Comparison of ENCODE assay signal across 18 mouse cellular contexts in genomic region chr11:72003171-72003570, GRCm38 (mm10). TPM values are rescaled to one million over a fixed set of nuclear protein-coding genes. Genes with fewer than 3 reads are reported as not detected.
DNase-seq lines count a peak whose midpoint lies in the region; ATAC-seq and TF ChIP-seq lines count a peak whose summit lies in the region.
"Had no signal": no experiment of that assay in that cellular context is flagged by ENCODE, and none has a peak within 500 bp of the region (broad histone marks: within the 10 kb centered on the region; RNA-seq: fewer than 3 reads in every experiment).

No protein-coding gene starts in this region.

- ATAC-seq in kidney, embryonic 16.5 days (ENCODE audit: low FRiP score, low TSS enrichment) = 0 out of 2 replicates have a peak, but pooled peaks have one; percentile 46
- ATAC-seq in granulocyte monocyte progenitor cell, adult 5-6 weeks (replicated peaks; ENCODE audit: poor library complexity, severe bottlenecking) = no peak
- ATAC-seq: forebrain, embryonic 16.5 days had no signal

- no peak overlapping the region for H3K27ac ChIP-seq in kidney, embryonic 16.5 days (ENCODE audit: low read length)
- H3K27ac ChIP-seq in kidney, adult 2 months (ENCODE audit: insufficient read depth, low read depth, low read length) = no peak overlapping the region
- H3K27ac ChIP-seq: hindbrain, embryonic 12.5 days; neural tube, embryonic 13.5 days had no signal

- 24% methylated on average over 9 of the region's 9 CpGs for WGBS in kidney, embryonic 16.5 days
- WGBS in kidney, adult 2 months = 20% methylated on average over 9 of the region's 9 CpGs

- H3K4me1 ChIP-seq in kidney, embryonic 16.5 days (ENCODE audit: insufficient read depth, low read length) = no peaks in the 10 kb centered on the region
- no peaks in the 10 kb centered on the region for H3K4me1 ChIP-seq in kidney, adult 2 months (ENCODE audit: control insufficient read depth, insufficient read depth, low read length)

- DNase-seq in cerebellum, adult 11-12 months = peak; percentile 44
- DNase-seq in cerebellum, adult 11 months = no peak
- no peak for DNase-seq in kidney, adult 2 months
- peak; percentile 33 to 34 for DNase-seq in cerebellum, adult 18-20 months
- DNase-seq in cerebellum, postnatal 14 days = peak; percentile 38 to 49
- no peak for DNase-seq in right cerebral cortex, postnatal 36 days (ENCODE audit: low spot score in 2 of 2)
- DNase-seq: embryo, embryonic 11 days; midbrain, embryonic 14.5 days had no signal

- TF ChIP-seq POLR2A in kidney, adult 2 months (IDR thresholded peaks at IDR 0.05; ENCODE audit: low read depth, low read length) = no peak

- TF ChIP-seq CTCF in kidney, adult 2 months (conservative IDR thresholded peaks at IDR 0.05; ENCODE audit: insufficient read depth, insufficient read length, low read depth, low read length) = no peak

- no peak overlapping the region for H3K4me2 ChIP-seq in kidney, embryonic 16.5 days (replicated peaks; ENCODE audit: low read depth, low read length)
- H3K4me2 ChIP-seq: heart, embryonic 11.5 days; hindbrain, embryonic 12.5 days; neural tube, embryonic 13.5 days had no signal

- H3K27me3 ChIP-seq in kidney, embryonic 16.5 days (ENCODE audit: insufficient read depth, low read length) = 0 out of 2 replicates have a peak, but pooled peaks cover 5% of the 10 kb centered on the region
- H3K27me3 ChIP-seq in kidney, adult 2 months (replicated peaks; ENCODE audit: control insufficient read depth, insufficient read depth, low read length) = no peaks in the 10 kb centered on the region
- H3K27me3 ChIP-seq: hindbrain, embryonic 12.5 days; neural tube, embryonic 13.5 days had no signal

- H3K9ac ChIP-seq in kidney, embryonic 16.5 days (replicated peaks; ENCODE audit: low read length) = no peak overlapping the region
- H3K9ac ChIP-seq: hindbrain, embryonic 12.5 days; neural tube, embryonic 13.5 days had no signal

- no peaks in the 10 kb centered on the region for H3K36me3 ChIP-seq in kidney, embryonic 16.5 days (ENCODE audit: insufficient read depth, low read length)
- no peaks in the 10 kb centered on the region for H3K36me3 ChIP-seq in kidney, adult 2 months (ENCODE audit: control insufficient read depth, insufficient read depth, low read length)
- H3K36me3 ChIP-seq: hindbrain, embryonic 12.5 days; neural tube, embryonic 13.5 days had no signal

- no peak overlapping the region for H3K4me3 ChIP-seq in kidney, embryonic 16.5 days (ENCODE audit: low read length)
- no peak overlapping the region for H3K4me3 ChIP-seq in kidney, adult 2 months (ENCODE audit: insufficient read depth, low read depth, low read length)
- H3K4me3 ChIP-seq: hindbrain, embryonic 12.5 days; neural tube, embryonic 13.5 days had no signal

- no peaks in the 10 kb centered on the region for H3K9me3 ChIP-seq in kidney, embryonic 16.5 days (ENCODE audit: low read length)
- H3K9me3 ChIP-seq: hindbrain, embryonic 12.5 days; neural tube, embryonic 13.5 days had no signal

RNA-seq across cellular contexts. Expression of gene Aipl1, which starts 34.1 kb away (rescaled TPM):
- polyA plus RNA-seq in kidney, embryonic 16.5 days (2015; fragmentation: Nextera tagmentation; extraction: Ambion mirVana) = 0.30 and 0.39 TPM in 2 replicates
- polyA plus RNA-seq in kidney, adult 2 months (2012; rRNA removed) = not detected in 2 replicates
- total RNA-seq in granulocyte monocyte progenitor cell, adult 5-6 weeks (2014; fragmentation: Nextera tagmentation) = not detected in 2 replicates
- 0.41 and 1.1 TPM in 2 replicates for total RNA-seq in granulocyte monocyte progenitor cell, adult 5-6 weeks (2017)
- total RNA-seq: gastrocnemius, postnatal 36 days; left cerebral cortex, postnatal 36 days had no signal
- polyA plus RNA-seq: large intestine, adult 2 months; stomach, embryonic 14.5 days had no signal

RNA-seq across cellular contexts. Expression of gene Pimreg, which starts 38.7 kb away (rescaled TPM):
- polyA plus RNA-seq in kidney, embryonic 16.5 days (2015; fragmentation: Nextera tagmentation; extraction: Ambion mirVana) = 131 and 137 TPM in 2 replicates
- polyA plus RNA-seq in kidney, adult 2 months (2012; rRNA removed) = 0.39 and 0.55 TPM in 2 replicates
- total RNA-seq in granulocyte monocyte progenitor cell, adult 5-6 weeks (2014; fragmentation: Nextera tagmentation) = 7.5 and 14.4 TPM in 2 replicates
- 12.4 and 17.0 TPM in 2 replicates for total RNA-seq in granulocyte monocyte progenitor cell, adult 5-6 weeks (2017)

Comparison
In these comparisons a context has a peak if more than half of its experiments do, and no peak if none do; other contexts are left out.
1. DNase-seq: peak in cerebellum, adult 11-12 months (single experiment), cerebellum, adult 18-20 months (2 of 2) and cerebellum, postnatal 14 days (2 of 2); none in cerebellum, adult 11 months (single experiment), kidney, adult 2 months (single experiment) and right cerebral cortex, postnatal 36 days (0 of 2).
2. RNA of gene Pimreg, which starts 38.7 kb away (polyA plus RNA-seq): 131 to 137 TPM in kidney, embryonic 16.5 days; 0.39 to 0.55 TPM in kidney, adult 2 months; every median in the first group is over 10 times any median in the second.